Mouse (Mus musculus) stomach, embryonic 16.5 days (tissue): ENCODE measurements at regions not wholly inside any gene's neighbourhood (a gene's known extent, or its start where the extent isn't known, plus 50 kb on each side); places are given as distances from the start of the nearest gene placed in this dataset.

Source experiments
- ATAC-seq: fragments of 200-750 bp; cut with Nextera tagmentation; 2 replicates; pipeline ENCODE4 v1.8.0; 2017; ENCODE audit warnings: moderate number of reproducible peaks, moderate TSS enrichment; ENCODE audit not compliant: insufficient read depth, low FRiP score
- H3K27ac ChIP-seq: fragments of 300-500 bp; sonication (generic); 2 replicates; pipeline ENCODE4 v1.5.1; 2014; ENCODE audit warnings: low read length
- H3K27me3 ChIP-seq: fragments of 300-500 bp; sonication (generic); 2 replicates; pipeline ENCODE4 v1.6.1; 2014; ENCODE audit warnings: low read length, control low read depth, mixed read lengths; ENCODE audit not compliant: control insufficient read depth, insufficient read depth
- H3K36me3 ChIP-seq: fragments of 300-500 bp; sonication (generic); 2 replicates; pipeline ENCODE4 v1.6.1; 2014; ENCODE audit warnings: low read length; ENCODE audit not compliant: control insufficient read depth, insufficient read depth
- H3K4me1 ChIP-seq: fragments of 300-500 bp; sonication (generic); 2 replicates; pipeline ENCODE4 v1.6.1; 2014; ENCODE audit warnings: low read length, control low read depth, mixed read lengths; ENCODE audit not compliant: control insufficient read depth, insufficient read depth
- H3K4me2 ChIP-seq: fragments of 300-500 bp; sonication (generic); 2 replicates; pipeline ENCODE4 v1.6.1; 2014; ENCODE audit warnings: low read depth, low read length, mixed read lengths
- H3K4me3 ChIP-seq: fragments of 300-500 bp; sonication (generic); replicated peaks from 2 replicates; pipeline ENCODE4 v1.5.1; 2014; ENCODE audit warnings: mild to moderate bottlenecking, low read length
- H3K9ac ChIP-seq: fragments of 300-500 bp; sonication (generic); 2 replicates; pipeline ENCODE4 v1.6.1; 2014; ENCODE audit warnings: low read length
- H3K9me3 ChIP-seq: fragments of 300-500 bp; sonication (generic); replicated peaks from 2 replicates; pipeline ENCODE4 v1.6.1; 2016; ENCODE audit warnings: low read length, control low read depth; ENCODE audit not compliant: control insufficient read depth
- WGBS: fragments of 180-500 bp; shearing (Covaris S2); extraction: QIAGEN DNeasy Blood & Tissue Kit; methylation state at CpG from one replicate; pipeline ENCODE4 v1.1.7; 2014; 5-methylcytosine and 5-hydroxymethylcytosine counted together

DNA sequence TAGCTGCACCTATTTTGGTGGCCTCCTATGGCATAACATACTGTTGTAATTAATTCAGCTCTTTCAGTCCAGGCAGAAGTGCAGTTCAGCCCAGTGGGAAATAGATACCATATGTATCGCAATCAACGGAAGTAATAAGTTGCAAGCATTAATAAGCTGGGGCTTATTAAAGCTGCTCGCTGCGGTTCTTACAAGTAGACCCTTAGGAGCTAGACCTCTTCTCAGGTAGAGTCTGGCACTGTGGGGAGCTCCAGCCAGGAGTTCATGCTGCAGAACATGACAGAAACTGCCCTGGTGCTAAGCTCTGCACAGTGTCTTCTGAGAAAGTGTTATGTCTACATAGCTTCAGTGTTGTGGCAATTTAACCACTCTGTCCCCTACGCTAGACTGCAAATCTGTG is 153.5 kb upstream of the Tut7 start:
- Histone ChIP-seq H3K27ac (no peak overlapping the region), H3K27me3 (0 out of 2 replicates have a peak, but pooled peaks cover 2% of the 10 kb centered on the region), H3K9me3 (no peaks in the 10 kb centered on the region), H3K4me2 (no peak overlapping the region), H3K36me3 (no peaks in the 10 kb centered on the region), H3K4me1 (no peaks in the 10 kb centered on the region), H3K9ac (no peak overlapping the region), H3K4me3 (no peak overlapping the region)
- 94% methylated on average over 5 of the region's 5 CpGs for WGBS
- no peak for ATAC-seq

DNA sequence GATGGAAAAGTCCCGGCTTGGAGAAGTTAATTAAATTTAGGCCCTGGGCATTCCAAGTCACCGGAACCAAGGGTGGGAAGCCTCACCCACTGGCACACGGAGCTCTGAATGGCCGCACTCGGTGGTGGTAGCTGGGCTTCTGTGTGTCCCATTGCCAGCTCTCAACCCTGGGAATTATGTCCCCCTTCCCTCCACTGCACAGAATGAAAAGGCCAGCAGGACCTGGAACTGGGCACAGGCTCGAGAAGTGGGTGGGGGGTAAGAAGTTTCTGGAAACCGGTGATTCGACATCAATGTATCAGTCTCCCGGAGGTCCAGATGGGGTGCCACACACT is 149.1 kb upstream of the Tut7 start:
- H3K9me3 ChIP-seq = no peaks in the 10 kb centered on the region
- no peak overlapping the region for H3K27ac ChIP-seq
- H3K4me2 ChIP-seq = peak overlapping the region; percentile 47; the same call in 1 of the 2 replicates
- no peak overlapping the region for H3K9ac ChIP-seq
- H3K27me3 ChIP-seq = peaks cover 12% of the 10 kb centered on the region
- H3K4me1 ChIP-seq = no peaks in the 10 kb centered on the region
- WGBS = 70% methylated on average over 9 of the region's 9 CpGs
- H3K4me3 ChIP-seq = no peak overlapping the region
- H3K36me3 ChIP-seq = no peaks in the 10 kb centered on the region
- no peak for ATAC-seq

DNA sequence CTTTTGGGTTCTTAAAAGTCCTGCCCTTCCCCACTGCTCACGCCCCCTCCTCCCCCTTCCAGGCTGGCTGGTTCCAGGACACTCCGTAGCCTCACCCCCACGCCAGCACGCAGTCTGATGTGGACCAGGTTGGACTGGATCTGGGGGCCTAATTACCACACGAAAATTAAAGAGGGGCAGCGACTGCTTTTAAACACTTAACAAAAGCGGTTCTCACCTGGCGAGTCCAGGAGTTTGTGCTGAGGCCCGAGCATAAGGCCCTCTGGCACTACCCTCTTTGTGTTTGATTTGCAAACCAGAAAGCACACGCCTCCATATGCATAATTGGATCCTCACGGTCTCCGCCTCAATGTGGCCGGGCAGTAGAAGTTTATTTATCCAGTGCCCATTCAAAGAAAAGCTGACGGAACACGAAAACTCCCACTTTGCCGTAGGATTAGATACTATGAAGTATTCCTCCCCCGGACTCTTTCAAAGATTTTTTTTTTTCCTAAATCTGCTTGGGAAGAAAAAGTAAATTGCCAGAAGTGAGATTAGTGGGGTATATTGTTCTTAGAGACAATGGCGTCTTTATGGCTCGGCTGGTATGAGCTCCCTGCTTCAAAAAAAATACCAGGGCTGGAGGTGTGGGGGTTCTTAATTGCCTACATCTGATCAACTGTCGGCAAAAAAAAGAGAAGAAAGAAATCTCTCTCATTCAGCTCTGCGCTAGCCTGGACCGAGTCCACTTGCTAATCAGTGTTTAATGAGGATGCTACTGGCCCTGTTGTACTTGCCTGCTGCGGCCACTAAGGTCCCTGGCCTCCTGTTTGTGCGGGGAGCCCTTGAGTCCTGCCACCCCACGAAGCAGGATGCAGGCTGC is 148.5 kb upstream of the Tut7 start:
- peaks cover 12% of the 10 kb centered on the region for H3K27me3 ChIP-seq
- H3K9me3 ChIP-seq = no peaks in the 10 kb centered on the region
- 0 out of 2 replicates have a peak, but pooled peaks cover 4% of the 10 kb centered on the region for H3K4me1 ChIP-seq
- no peak overlapping the region for H3K27ac ChIP-seq
- peak overlapping the region; percentile 47 for H3K4me2 ChIP-seq
- peak overlapping the region; percentile 46; the same call in 1 of the 2 replicates for H3K9ac ChIP-seq
- peak overlapping the region; percentile 23 for H3K4me3 ChIP-seq
- WGBS = 16% methylated on average over 25 of the region's 25 CpGs
- ATAC-seq = peak; percentile 58; the same call in 1 of the 2 replicates
- H3K36me3 ChIP-seq = no peaks in the 10 kb centered on the region

DNA sequence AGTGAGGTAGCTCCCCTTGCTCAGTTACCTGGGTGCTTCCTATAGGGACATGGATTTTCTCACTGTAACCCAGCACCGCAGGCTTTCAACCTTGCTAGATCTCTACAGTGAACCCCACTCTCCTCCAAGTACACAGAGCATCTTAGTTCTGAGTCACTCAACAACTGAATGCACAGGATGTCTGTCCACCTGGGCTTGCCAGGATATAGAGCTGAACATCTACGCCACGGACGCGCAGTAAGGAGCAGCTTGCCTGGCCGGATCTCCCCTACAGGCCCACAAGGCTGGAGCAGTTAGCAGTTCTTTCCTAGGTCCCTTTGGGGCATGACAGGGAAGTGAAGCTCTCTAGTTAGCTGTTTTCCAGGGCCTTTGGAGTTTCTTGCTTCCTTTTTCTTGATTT is 147.5 kb upstream of the Tut7 start:
- no peak overlapping the region for H3K4me2 ChIP-seq
- 56% methylated on average over 6 of the region's 6 CpGs for WGBS
- no peak for ATAC-seq

DNA sequence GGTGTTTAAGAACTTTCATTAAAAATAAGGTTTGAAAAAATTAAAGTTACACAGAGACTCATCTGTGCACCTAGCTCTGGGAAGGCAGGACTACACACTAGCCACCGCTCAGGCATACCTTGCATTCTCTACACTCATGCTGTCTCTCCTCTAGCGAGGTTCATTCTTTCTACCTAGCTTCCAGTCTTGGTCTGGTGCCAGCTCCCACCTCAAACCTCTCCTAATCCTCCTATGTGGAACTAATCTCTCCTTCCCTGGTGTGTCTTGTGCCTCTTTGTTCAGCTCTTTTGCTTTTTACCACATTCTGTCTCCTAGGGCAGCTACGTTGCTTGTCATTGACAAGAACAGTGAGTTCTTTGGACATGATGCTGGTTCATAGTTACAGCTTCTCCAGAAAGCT is 146.5 kb upstream of the Tut7 start:
- Histone ChIP-seq H3K27ac (no peak overlapping the region), H3K9me3 (no peaks in the 10 kb centered on the region), H3K4me2 (no peak overlapping the region), H3K9ac (no peak overlapping the region), H3K4me3 (no peak overlapping the region), H3K36me3 (no peaks in the 10 kb centered on the region), H3K4me1 (0 out of 2 replicates have a peak, but pooled peaks cover 4% of the 10 kb centered on the region), H3K27me3 (peaks cover 12% of the 10 kb centered on the region)
- no peak for ATAC-seq
- WGBS = 58% methylated on average over 3 of the region's 3 CpGs

More for the DNA sequence above, 147.5 kb upstream of the Tut7 start:
- Histone ChIP-seq H3K9ac (no peak overlapping the region), H3K4me3 (no peak overlapping the region), H3K27me3 (peaks cover 12% of the 10 kb centered on the region), H3K27ac (no peak overlapping the region), H3K4me1 (0 out of 2 replicates have a peak, but pooled peaks cover 4% of the 10 kb centered on the region), H3K9me3 (no peaks in the 10 kb centered on the region), H3K36me3 (no peaks in the 10 kb centered on the region)

DNA sequence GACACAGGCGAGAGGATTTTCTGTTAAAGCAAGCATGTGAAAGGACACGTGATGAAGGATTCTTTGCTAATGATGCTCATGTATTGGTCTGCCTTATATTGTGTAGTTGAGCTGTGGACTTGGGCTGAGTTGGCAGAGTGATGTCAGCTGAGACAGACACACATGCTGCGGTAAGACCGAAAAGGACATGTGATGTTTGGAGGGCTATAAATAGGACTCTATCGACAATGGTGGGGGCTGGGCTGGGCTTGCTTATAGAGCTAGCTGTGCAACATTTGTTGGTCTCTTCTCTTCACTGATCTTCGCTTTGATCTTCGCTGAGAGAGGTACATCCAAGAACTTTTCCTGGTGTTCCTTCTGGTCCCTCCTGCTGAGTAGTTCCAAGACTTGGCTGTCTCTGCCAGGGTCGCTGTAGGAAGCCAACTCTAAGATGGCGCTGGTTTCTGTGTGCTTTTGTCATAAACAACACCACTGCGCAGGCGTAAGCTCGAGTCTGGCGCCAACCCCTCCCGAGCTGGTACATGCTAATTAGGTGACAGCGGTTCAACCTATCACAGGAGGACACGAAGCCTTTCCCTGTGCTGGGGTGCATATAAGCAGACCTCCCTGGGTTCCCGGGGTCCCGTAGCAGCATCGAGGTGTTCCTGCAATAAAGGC is 145.8 kb upstream of the Tut7 start:
- Histone ChIP-seq H3K4me2 (no peak overlapping the region), H3K9me3 (no peaks in the 10 kb centered on the region), H3K4me3 (no peak overlapping the region), H3K27me3 (peaks cover 12% of the 10 kb centered on the region), H3K27ac (no peak overlapping the region), H3K9ac (no peak overlapping the region), H3K36me3 (no peaks in the 10 kb centered on the region), H3K4me1 (0 out of 2 replicates have a peak, but pooled peaks cover 4% of the 10 kb centered on the region)
- no peak for ATAC-seq
- WGBS = 87% methylated on average over 19 of the region's 19 CpGs

DNA sequence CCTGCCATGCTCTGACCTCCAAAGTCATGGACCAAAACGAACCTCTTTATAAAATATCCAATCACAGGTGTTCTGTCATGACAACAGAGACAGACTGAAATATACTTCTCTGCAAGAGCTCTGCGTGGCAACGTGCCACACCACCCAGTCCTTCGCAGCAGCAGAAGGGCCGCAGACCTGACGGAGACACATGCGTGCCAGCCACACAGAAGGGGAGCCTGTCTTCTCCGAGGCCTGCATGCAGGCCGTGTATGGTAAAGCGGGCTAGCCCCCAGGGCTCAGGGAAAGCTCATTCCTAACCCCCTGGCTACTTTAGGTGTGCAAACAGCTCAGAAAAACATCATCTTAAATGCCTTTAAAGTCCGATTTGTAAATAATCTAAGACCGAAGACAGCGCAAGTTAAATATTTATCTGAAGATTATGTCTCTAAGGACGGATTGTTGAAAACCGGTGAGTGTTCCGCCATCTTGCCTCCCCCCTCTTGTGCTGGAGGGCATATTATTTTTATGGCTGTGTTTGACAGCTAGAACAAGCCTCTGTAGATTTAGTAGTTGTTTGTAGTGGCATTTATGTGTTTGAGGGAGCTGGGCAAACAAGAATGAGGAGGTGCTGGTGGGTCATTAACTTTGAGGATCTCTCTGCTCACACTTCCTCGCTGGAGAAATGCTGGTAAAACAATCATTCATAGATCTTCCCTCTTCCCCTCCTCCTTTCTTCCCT is 143.7 kb upstream of the Tut7 start:
- WGBS = 34% methylated on average over 17 of the region's 17 CpGs
- H3K4me3 ChIP-seq = no peak overlapping the region
- no peak overlapping the region; the same call in 1 of the 2 replicates for H3K27ac ChIP-seq
- no peaks in the 10 kb centered on the region for H3K36me3 ChIP-seq
- ATAC-seq = peak; percentile 53; the same call in 1 of the 2 replicates
- H3K27me3 ChIP-seq = peaks cover 12% of the 10 kb centered on the region
- H3K9me3 ChIP-seq = no peaks in the 10 kb centered on the region
- no peak overlapping the region for H3K4me2 ChIP-seq
- H3K9ac ChIP-seq = no peak overlapping the region
- 0 out of 2 replicates have a peak, but pooled peaks cover 4% of the 10 kb centered on the region for H3K4me1 ChIP-seq

DNA sequence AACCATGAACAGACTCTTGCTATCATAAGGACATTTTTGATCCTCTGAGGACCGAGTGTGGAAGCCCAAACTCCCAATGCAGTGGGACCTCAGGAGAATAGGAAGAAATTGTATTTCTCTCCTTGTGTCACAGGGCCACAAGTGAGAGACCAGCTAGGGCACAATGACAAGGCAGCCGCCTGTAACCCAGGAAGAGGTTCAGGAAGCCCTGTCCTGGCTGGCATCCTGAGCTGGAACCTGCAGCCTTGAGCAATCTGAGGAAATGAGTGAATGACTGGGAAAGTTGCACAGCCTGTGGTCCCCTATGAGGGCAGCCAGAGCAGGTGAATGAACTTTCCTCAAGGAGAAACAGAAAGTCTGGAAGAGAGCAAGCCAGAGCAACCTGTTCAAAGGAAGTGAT is 142.0 kb upstream of the Tut7 start:
- no peak overlapping the region for H3K4me2 ChIP-seq
- 86% methylated on average over 2 of the region's 2 CpGs for WGBS
- no peaks in the 10 kb centered on the region for H3K9me3 ChIP-seq
- no peak overlapping the region for H3K27ac ChIP-seq
- peaks cover 7% of the 10 kb centered on the region; the same call in 1 of the 2 replicates for H3K27me3 ChIP-seq
- 0 out of 2 replicates have a peak, but pooled peaks cover 4% of the 10 kb centered on the region for H3K4me1 ChIP-seq
- no peak overlapping the region for H3K4me3 ChIP-seq
- no peaks in the 10 kb centered on the region for H3K36me3 ChIP-seq
- no peak for ATAC-seq
- no peak overlapping the region for H3K9ac ChIP-seq
